In the genomic region with DNA sequence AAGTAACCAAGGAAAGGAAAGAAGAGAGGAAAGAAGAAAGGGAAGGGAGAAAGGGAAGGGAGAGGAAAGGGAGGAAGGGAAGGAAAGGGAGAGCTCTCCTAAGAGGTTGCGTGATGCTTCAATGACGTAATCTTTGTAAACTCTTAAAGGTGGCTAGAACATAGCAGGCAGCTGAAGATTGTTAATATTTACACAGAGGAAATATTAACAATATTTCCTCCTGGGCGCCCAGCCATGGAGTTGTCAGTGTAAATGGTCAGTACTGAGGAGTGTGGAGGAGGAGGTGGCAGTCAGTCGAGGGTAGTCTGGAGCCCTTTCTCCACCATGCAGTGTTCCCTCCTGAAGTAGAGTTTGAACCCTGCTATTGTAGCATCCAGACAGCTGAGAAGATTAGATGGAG, we compare ENCODE assay signal across 21 mouse cellular contexts. TPM values are rescaled to one million over a fixed set of nuclear protein-coding genes. Genes with fewer than 3 reads are reported as not detected.
DNase-seq lines count a peak whose midpoint lies in the region; ATAC-seq and TF ChIP-seq lines count a peak whose summit lies in the region.
"Had no signal": no experiment of that assay in that cellular context is flagged by ENCODE, and none has a peak within 500 bp of the region (broad histone marks: within the 10 kb centered on the region; RNA-seq: fewer than 3 reads in every experiment).

No protein-coding gene starts in this region.

- no peaks in the 10 kb centered on the region for H3K27me3 ChIP-seq in kidney, embryonic 14.5 days (ENCODE audit: control insufficient read depth, insufficient read depth, low read length)
- no peaks in the 10 kb centered on the region for H3K27me3 ChIP-seq in intestine, postnatal 0 days (replicated peaks; ENCODE audit: control insufficient read depth, insufficient read depth, low read length)
- H3K27me3 ChIP-seq in lung, postnatal 0 days (replicated peaks; ENCODE audit: insufficient read depth, low read length): no peaks in the 10 kb centered on the region
- H3K27me3 ChIP-seq in stomach, embryonic 15.5 days (replicated peaks): no peaks in the 10 kb centered on the region
- H3K27me3 ChIP-seq: limb, embryonic 12.5 days; midbrain, embryonic 15.5 days had no signal

- ATAC-seq in kidney, embryonic 14.5 days (ENCODE audit: low FRiP score, low TSS enrichment): no peak
- ATAC-seq in intestine, postnatal 0 days: peak; percentile 58
- peak; percentile 88 for ATAC-seq in lung, postnatal 0 days
- ATAC-seq in stomach, embryonic 15.5 days (ENCODE audit: insufficient read depth, low FRiP score, low read depth): peak; percentile 29
- ATAC-seq: hindbrain, embryonic 16.5 days; midbrain, embryonic 15.5 days had no signal

- peak; percentile 52 for DNase-seq in kidney, adult 9 months
- DNase-seq in lung, postnatal 0 days (ENCODE audit: low spot score): peak; percentile 90
- no peak for DNase-seq in gastrocnemius, postnatal 4 days (ENCODE audit: low spot score in 2 of 2)
- no peak for DNase-seq in gastrocnemius, postnatal 14 days
- no peak for DNase-seq in heart, postnatal 14 days
- DNase-seq: adrenal gland, adult 8-10 months; cerebellum, adult 11 months; gastrocnemius, postnatal 10 days; heart, postnatal 10 days; retina, postnatal 1 day; thymus, postnatal 14 days had no signal

- intact Hi-C loops in gastrocnemius, postnatal 14 days (cut with DNase I; ENCODE audit: low total_unique reads): no loop called here
- intact Hi-C loops in heart, postnatal 14 days (cut with DNase I): no loop called here

- no peak overlapping the region for H3K4me3 ChIP-seq in kidney, embryonic 14.5 days (ENCODE audit: low read length)
- H3K4me3 ChIP-seq in intestine, postnatal 0 days (ENCODE audit: low read depth, low read length): no peak overlapping the region
- H3K4me3 ChIP-seq in lung, postnatal 0 days (ENCODE audit: low read depth, low read length): no peak overlapping the region
- no peak overlapping the region for H3K4me3 ChIP-seq in stomach, embryonic 15.5 days (replicated peaks)
- H3K4me3 ChIP-seq: heart, embryonic 10.5 days; left cerebral cortex, adult 2 months; limb, embryonic 12.5 days; megakaryocyte, embryonic 14.5 days; midbrain, embryonic 15.5 days had no signal

- H3K27ac ChIP-seq in kidney, embryonic 14.5 days (ENCODE audit: low read depth, low read length): no peak overlapping the region
- peak overlapping the region; percentile 36; the same call in 1 of the 2 replicates for H3K27ac ChIP-seq in intestine, postnatal 0 days (ENCODE audit: low read depth, low read length)
- H3K27ac ChIP-seq in lung, postnatal 0 days (ENCODE audit: low read length): peak overlapping the region; percentile 69
- H3K27ac ChIP-seq in stomach, embryonic 15.5 days: peak overlapping the region; percentile 77
- H3K27ac ChIP-seq: heart, embryonic 10.5 days; left cerebral cortex, adult 2 months; limb, embryonic 12.5 days; liver, embryonic 14.5 days; midbrain, embryonic 15.5 days had no signal

- H3K36me3 ChIP-seq in kidney, embryonic 14.5 days (ENCODE audit: control insufficient read depth, insufficient read depth, low read length): no peaks in the 10 kb centered on the region; the same call in 1 of the 2 replicates
- no peaks in the 10 kb centered on the region; the same call in 1 of the 2 replicates for H3K36me3 ChIP-seq in intestine, postnatal 0 days (ENCODE audit: control insufficient read depth, insufficient read depth)
- H3K36me3 ChIP-seq in lung, postnatal 0 days (ENCODE audit: insufficient read depth, low read length): no peaks in the 10 kb centered on the region
- H3K36me3 ChIP-seq in stomach, embryonic 15.5 days: 0 out of 2 replicates have a peak, but pooled peaks cover 2% of the 10 kb centered on the region
- H3K36me3 ChIP-seq: midbrain, embryonic 15.5 days had no signal

- no peak overlapping the region for H3K9ac ChIP-seq in kidney, embryonic 14.5 days (ENCODE audit: low read depth, low read length)
- no peak overlapping the region for H3K9ac ChIP-seq in intestine, postnatal 0 days (ENCODE audit: low read depth, low read length)
- H3K9ac ChIP-seq in lung, postnatal 0 days (replicated peaks; ENCODE audit: low read depth): no peak overlapping the region
- H3K9ac ChIP-seq in stomach, embryonic 15.5 days: no peak overlapping the region
- H3K9ac ChIP-seq: limb, embryonic 12.5 days; liver, embryonic 14.5 days; midbrain, embryonic 15.5 days had no signal

- TF ChIP-seq EP300 in lung, postnatal 0 days (IDR thresholded peaks at IDR 0.05): peak; percentile 98

- 72% methylated on average over 4 of the region's 4 CpGs for WGBS in kidney, embryonic 14.5 days
- WGBS in intestine, postnatal 0 days: 25% methylated on average over 4 of the region's 4 CpGs
- 7% methylated on average over 4 of the region's 4 CpGs for WGBS in lung, postnatal 0 days
- 39% methylated on average over 4 of the region's 4 CpGs for WGBS in stomach, embryonic 15.5 days

- peaks cover 12% of the 10 kb centered on the region; the same call in 1 of the 2 replicates for H3K4me1 ChIP-seq in kidney, embryonic 14.5 days (ENCODE audit: control insufficient read depth, insufficient read depth, low read length)
- peaks cover 3% of the 10 kb centered on the region; the same call in 1 of the 2 replicates for H3K4me1 ChIP-seq in intestine, postnatal 0 days (replicated peaks; ENCODE audit: control insufficient read depth, insufficient read depth, low read length)
- H3K4me1 ChIP-seq in lung, postnatal 0 days (ENCODE audit: insufficient read depth, low read depth, low read length): peaks cover 32% of the 10 kb centered on the region; the same call in 1 of the 2 replicates
- peaks cover 36% of the 10 kb centered on the region for H3K4me1 ChIP-seq in stomach, embryonic 15.5 days

- no peak overlapping the region for H3K4me2 ChIP-seq in kidney, embryonic 14.5 days (replicated peaks; ENCODE audit: low read depth, low read length)
- H3K4me2 ChIP-seq in intestine, postnatal 0 days (replicated peaks; ENCODE audit: low read depth): no peak overlapping the region
- H3K4me2 ChIP-seq in lung, postnatal 0 days (replicated peaks; ENCODE audit: low read depth, low read length): no peak overlapping the region
- no peak overlapping the region for H3K4me2 ChIP-seq in stomach, embryonic 15.5 days
- H3K4me2 ChIP-seq: limb, embryonic 12.5 days; midbrain, embryonic 15.5 days had no signal

- no peak for TF ChIP-seq CTCF in intestine, postnatal 0 days (IDR thresholded peaks at IDR 0.05; ENCODE audit: low read depth)
- no peak for TF ChIP-seq CTCF in lung, postnatal 0 days (IDR thresholded peaks at IDR 0.05)

- no peaks in the 10 kb centered on the region for H3K9me3 ChIP-seq in kidney, embryonic 14.5 days (ENCODE audit: control insufficient read depth, low read length)
- no peaks in the 10 kb centered on the region for H3K9me3 ChIP-seq in intestine, postnatal 0 days (ENCODE audit: control insufficient read depth)
- H3K9me3 ChIP-seq in lung, postnatal 0 days (ENCODE audit: low read length): no peaks in the 10 kb centered on the region
- no peaks in the 10 kb centered on the region for H3K9me3 ChIP-seq in stomach, embryonic 15.5 days
- H3K9me3 ChIP-seq: heart, embryonic 10.5 days; limb, embryonic 12.5 days; megakaryocyte, embryonic 14.5 days; midbrain, embryonic 15.5 days had no signal

RNA-seq across cellular contexts. Expression of a gene that starts 15.4 kb away (rescaled TPM):
- 76.6 and 77.5 TPM in 2 replicates for polyA plus RNA-seq in kidney, embryonic 14.5 days (2014; fragmentation: Nextera tagmentation; extraction: Ambion mirVana)
- polyA plus RNA-seq in intestine, postnatal 0 days (2015; fragmentation: Nextera tagmentation; extraction: Ambion mirVana): 26.1 and 28.6 TPM in 2 replicates
- 40.1 and 42.1 TPM in 2 replicates for polyA plus RNA-seq in lung, postnatal 0 days (2015; fragmentation: Nextera tagmentation; extraction: Ambion mirVana)
- polyA plus RNA-seq in stomach, embryonic 15.5 days (2015; fragmentation: Nextera tagmentation; extraction: Ambion mirVana): 56.3 and 62.4 TPM in 2 replicates
- 10 to 100 TPM; 27.7 to 27.9 TPM for total RNA-seq in gastrocnemius, postnatal 4 days (2021)
- 10 to 100 TPM; 16.5 to 17.7 TPM for total RNA-seq in gastrocnemius, postnatal 14 days (2021)
- total RNA-seq in heart, postnatal 14 days (2021): 10 to 100 TPM; 21.6 to 23.7 TPM

RNA-seq across cellular contexts. Expression of a gene that starts 15.9 kb away (rescaled TPM):
- polyA plus RNA-seq in kidney, embryonic 14.5 days (2014; fragmentation: Nextera tagmentation; extraction: Ambion mirVana): 8.0 and 14.2 TPM in 2 replicates
- 9.8 and 10.0 TPM in 2 replicates for polyA plus RNA-seq in intestine, postnatal 0 days (2015; fragmentation: Nextera tagmentation; extraction: Ambion mirVana)
- polyA plus RNA-seq in lung, postnatal 0 days (2015; fragmentation: Nextera tagmentation; extraction: Ambion mirVana): 25.4 and 25.5 TPM in 2 replicates
- polyA plus RNA-seq in stomach, embryonic 15.5 days (2015; fragmentation: Nextera tagmentation; extraction: Ambion mirVana): 14.9 and 18.4 TPM in 2 replicates
- 10 to 100 TPM; 38.3 to 40.1 TPM for total RNA-seq in gastrocnemius, postnatal 4 days (2021)
- 10 to 100 TPM; 13.9 to 14.6 TPM for total RNA-seq in gastrocnemius, postnatal 14 days (2021)
- 10 to 100 TPM; 75.5 to 79.3 TPM for total RNA-seq in heart, postnatal 14 days (2021)

Comparison
In these comparisons a context has a peak if more than half of its experiments do, and no peak if none do; other contexts are left out.
1. DNase-seq: peak in kidney, adult 9 months (single experiment) and lung, postnatal 0 days (single experiment); none in gastrocnemius, postnatal 4 days (0 of 2), gastrocnemius, postnatal 14 days (single experiment) and heart, postnatal 14 days (0 of 2).